Mouse (Mus musculus) granulocyte monocyte progenitor cell, adult 5-6 weeks (primary cell): Measurements from ENCODE around the gene Ubqln1. TPM values are rescaled to one million over a fixed set of nuclear protein-coding genes. Genes with fewer than 3 reads are reported as not detected.

Source experiments
- total RNA-seq, 2 experiments: library from RNA; stranded (forward) in 1 of 2; stranded (reverse) in 1 of 2; fragments of 200-712, 200-1000 nt in 1 of 2; fragments of >200 nt in 1 of 2; fragmentation: Nextera tagmentation in 1 of 2; gene quantifications; 2 replicates each; pipeline ENCODE4 v1.2.3; 2014 to 2017

Ubqln1 gene
- total RNA-seq, 2 experiments from 2014 or later: 50.9 to 61.7 TPM

Other genes with a start within 250 kb of the Ubqln1 start
- 7.4 and 7.8 TPM in 2 replicates for gene Klhl3, start 102.1 kb downstream of the Ubqln1 start, total RNA-seq (2014; fragmentation: Nextera tagmentation)
- gene Klhl3, start 102.1 kb downstream of the Ubqln1 start, total RNA-seq (2017): 4.1 and 4.9 TPM in 2 replicates
- 112 and 130 TPM in 2 replicates for gene Hnrnpa0, start 87.1 kb downstream of the Ubqln1 start, total RNA-seq (2014; fragmentation: Nextera tagmentation)
- gene Hnrnpa0, start 87.1 kb downstream of the Ubqln1 start, total RNA-seq (2017): 77.9 and 83.8 TPM in 2 replicates
- 44.7 and 45.9 TPM in 2 replicates for gene Idnk, start 58.0 kb downstream of the Ubqln1 start, total RNA-seq (2014; fragmentation: Nextera tagmentation)
- 41.6 and 44.6 TPM in 2 replicates for gene Idnk, start 58.0 kb downstream of the Ubqln1 start, total RNA-seq (2017)
- 7.6 and 10.8 TPM in 2 replicates for gene Gkap1, start 60.0 kb upstream of the Ubqln1 start, total RNA-seq (2014; fragmentation: Nextera tagmentation)
- 16.4 and 17.8 TPM in 2 replicates for gene Gkap1, start 60.0 kb upstream of the Ubqln1 start, total RNA-seq (2017)
- not detected in 2 replicates for gene Kif27, start 143.5 kb upstream of the Ubqln1 start, total RNA-seq (2014; fragmentation: Nextera tagmentation)
- not detected in 2 replicates for gene Kif27, start 143.5 kb upstream of the Ubqln1 start, total RNA-seq (2017)
- 12.2 and 17.8 TPM in 2 replicates for gene 2210016F16Rik, start 169.6 kb upstream of the Ubqln1 start, total RNA-seq (2014; fragmentation: Nextera tagmentation)
- gene 2210016F16Rik, start 169.6 kb upstream of the Ubqln1 start, total RNA-seq (2017): 10.6 and 16.6 TPM in 2 replicates
- 34.7 and 36.1 TPM in 2 replicates for gene Rmi1, start 186.6 kb upstream of the Ubqln1 start, total RNA-seq (2014; fragmentation: Nextera tagmentation)
- gene Rmi1, start 186.6 kb upstream of the Ubqln1 start, total RNA-seq (2017): 20.0 and 22.8 TPM in 2 replicates
- 748 and 806 TPM in 2 replicates for gene Hnrnpk, start 187.7 kb upstream of the Ubqln1 start, total RNA-seq (2014; fragmentation: Nextera tagmentation)
- gene Hnrnpk, start 187.7 kb upstream of the Ubqln1 start, total RNA-seq (2017): 1,667 and 2,102 TPM in 2 replicates